Mouse (Mus musculus) adipocyte (in vitro differentiated cells): ENCODE results near the gene Lrrfip1.
A peak's percentile ranks its signal among the peaks of the same experiment; 100 is the strongest.

Experiments used
- DNase-seq: peaks from one replicate; pipeline ENCODE4 v3.0.0-alpha.2; 2016; ENCODE audit warnings: low spot score

The Lrrfip1 gene

DNA sequence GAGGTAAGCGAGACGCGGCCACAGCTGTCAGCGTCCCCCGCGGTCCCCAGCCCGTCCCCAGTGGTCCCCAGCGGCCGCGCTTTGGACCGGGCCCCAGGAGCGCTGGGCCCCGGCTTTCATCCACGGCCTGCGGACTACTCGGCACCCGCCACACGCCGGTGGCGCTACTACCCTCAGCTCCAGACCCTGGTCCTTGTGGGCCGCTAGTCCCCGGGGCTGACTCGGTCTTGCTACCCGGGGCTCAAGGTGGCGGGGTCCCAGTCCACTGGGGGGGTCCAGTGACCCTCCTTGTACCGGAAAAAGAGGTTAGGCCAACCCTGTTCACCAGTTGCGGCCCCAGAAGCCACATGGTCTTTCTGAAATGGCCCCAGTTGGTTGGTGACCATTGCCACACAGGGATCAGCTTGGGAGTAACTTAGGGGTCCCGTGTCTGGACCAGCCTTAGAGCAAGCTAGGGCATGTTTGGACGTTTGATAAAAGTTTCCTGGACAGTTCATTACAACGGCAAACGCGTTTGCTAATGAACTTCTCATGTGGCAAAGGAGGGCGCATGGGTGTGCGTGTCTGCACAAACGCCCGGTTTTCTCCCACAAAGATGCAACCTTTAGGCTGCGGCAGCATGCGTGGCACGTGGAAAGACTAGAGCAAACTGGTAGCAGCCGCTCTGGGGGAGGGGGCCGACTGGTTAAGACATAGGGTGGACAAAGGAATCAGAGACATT, 514 bp downstream of the Lrrfip1 start:
- peak; percentile 45 for DNase-seq

DNA sequence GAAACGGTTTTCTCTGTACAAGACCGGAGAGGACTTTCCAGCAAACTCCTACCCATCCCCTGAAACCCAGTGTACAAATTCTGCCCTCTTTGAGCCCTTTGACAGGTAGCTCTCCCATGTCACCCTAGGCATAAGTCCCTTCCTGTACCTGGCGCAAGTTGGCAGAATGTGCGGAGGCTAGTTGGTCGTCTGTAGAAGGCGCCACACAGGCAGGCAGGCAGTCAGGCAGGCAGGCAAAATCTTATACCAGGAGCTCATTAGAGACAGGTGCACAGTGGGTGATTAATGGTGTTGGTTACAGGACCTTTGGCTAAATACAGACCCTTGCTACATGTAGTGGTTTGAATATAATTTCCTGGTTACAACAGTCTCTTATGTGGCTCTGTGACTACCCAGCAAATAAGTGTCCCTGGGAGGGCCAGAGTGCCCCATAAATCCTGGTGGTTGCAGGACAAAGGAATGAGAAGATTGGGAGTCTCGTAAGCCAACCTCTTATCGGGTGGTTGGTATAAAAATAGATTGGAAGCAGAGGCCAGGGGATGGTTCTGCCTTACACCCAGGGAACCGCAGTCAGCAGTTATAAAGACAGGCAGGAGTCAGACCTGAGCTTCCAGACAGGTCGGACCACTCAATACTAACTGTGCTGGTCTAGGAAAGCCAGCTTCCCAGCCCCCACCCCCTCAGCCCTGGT, 1.5 kb downstream of the Lrrfip1 start:
- no peak for DNase-seq

DNA sequence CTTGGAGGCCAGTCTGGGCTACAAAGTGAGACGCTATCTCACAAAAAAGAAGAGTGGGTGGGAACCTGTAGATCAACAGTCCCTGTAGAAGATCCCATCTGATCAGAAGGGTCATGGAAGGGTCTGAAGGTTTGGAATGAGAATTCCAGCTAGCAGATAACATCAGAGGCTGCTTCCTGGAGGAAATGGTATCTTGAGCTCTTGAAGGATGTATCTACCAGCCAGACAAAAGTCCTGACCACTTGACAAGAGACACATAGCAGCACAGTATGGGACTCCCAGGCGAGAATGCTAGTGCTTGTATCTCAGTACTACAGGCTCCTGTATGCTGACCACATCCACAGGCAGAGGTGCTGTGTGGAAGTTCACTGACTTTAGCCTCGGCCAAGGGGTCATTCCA, 2.6 kb downstream of the Lrrfip1 start:
- DNase-seq, result no peak

- no peak for DNase-seq
These were observed 3.5 kb downstream of the Lrrfip1 start for GRCm38 (mm10) chr1:91001871-91002539.

DNA sequence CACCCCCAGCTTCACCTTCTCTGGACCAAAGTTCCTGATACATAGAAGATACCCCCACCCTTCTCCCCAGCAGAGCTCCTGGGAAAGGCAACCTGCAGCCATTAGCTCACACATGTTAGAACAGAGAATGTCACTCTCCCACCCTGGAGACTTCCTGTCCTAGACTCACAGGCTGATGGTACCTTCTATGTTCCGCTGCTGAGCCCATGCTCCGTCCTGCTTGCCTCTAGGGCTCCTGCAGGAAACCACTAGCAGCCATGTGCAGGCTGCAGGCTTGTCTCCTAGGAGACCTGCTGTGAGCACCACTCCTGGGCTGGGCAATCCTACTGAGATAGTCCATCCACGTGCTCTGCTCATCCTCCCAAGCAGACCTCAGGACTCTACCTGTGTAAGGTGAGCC, 4.1 kb downstream of the Lrrfip1 start:
- no peak for DNase-seq

DNA sequence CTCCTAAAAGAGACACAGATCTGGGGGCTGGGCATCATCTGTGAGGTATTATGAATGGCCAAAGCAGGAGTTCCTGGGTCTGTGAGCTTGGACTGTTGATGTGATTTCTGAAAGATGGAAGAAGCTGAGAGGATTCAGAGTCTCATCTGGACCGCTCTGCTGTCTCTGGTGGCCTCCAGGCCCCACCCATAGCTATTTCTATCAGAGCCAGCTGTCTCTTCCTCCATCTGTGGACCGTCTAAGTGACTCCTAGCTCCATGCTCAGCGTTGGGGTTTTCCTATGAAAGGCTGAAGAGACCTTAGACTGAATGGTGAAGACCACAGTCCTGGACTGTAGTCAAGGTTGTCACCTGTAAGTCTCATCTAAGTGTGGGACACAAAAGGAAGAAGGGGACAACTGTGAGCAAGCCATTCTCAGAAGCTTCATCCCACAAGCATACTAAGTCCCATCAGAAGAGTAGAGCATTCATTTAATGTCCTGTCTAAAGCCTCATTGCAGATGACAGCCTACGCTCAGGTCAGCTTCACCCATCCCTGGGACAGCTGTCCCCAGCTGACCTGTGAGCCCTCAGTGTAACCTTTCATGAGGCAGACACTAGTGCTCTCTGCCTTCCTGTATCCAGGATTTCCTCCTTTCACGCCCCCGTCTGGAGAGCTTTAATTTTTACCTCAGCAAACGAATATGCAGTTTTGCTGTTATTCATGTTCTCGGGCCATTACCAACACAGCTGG, 5.2 kb downstream of the Lrrfip1 start:
- no peak for DNase-seq

- no peak for DNase-seq
These were observed 7.5 kb downstream of the Lrrfip1 start for GRCm38 (mm10) chr1:91006037-91006436.

DNA sequence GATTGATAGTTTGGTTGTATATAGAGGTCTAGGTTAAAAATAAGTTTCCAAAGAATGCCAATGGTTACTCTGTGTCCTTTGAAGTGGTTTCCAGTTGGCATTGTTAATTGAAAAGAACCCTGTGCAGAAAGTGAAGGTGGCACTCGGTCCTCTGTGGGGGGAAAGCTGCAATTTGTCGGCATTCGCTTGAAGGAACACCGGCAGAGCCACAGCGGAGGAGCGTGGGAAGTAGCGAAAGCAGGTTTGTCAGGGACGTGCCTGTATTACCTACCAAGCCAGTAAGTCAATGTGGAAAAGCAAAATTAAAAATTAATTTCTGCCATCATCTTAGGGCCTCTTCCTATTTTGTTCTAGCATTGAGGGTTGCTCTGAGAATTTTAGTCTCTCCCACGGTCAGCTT, 8.2 kb downstream of the Lrrfip1 start:
- no peak for DNase-seq

DNA sequence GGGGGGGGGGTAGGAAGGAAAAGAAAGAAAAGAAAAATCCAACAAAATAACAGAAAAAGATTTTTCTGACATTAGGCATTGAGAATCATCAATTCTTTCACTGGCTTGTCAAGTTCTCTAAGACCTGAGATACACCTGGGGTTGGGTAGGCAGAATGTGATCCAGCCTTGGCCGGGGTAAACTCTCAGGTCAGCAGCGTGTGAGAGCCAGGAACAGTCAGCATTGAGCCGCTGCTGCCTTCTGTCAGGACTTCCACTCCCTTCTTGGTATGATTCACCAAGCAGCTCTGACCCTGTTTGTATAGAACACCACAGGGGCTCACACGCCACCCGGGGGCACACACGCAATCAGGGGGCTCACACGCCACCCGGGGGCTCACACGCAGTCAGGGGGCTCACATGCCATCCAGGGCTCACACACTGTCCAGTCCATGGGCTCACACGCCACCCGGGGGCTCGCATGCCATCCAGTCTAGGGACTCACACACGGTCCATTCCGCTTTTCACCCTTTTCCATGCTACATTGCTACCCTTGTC, 9.7 kb downstream of the Lrrfip1 start:
- DNase-seq, result no peak

GRCm38 (mm10) chr1:91008746-91009145, 10.2 kb downstream of the Lrrfip1 start:
- no peak for DNase-seq

- DNase-seq, result no peak
These were observed 10.7 kb downstream of the Lrrfip1 start for GRCm38 (mm10) chr1:91009266-91009665.

GRCm38 (mm10) chr1:91010216-91010615, 11.7 kb downstream of the Lrrfip1 start:
- DNase-seq, result no peak

- no peak for DNase-seq
These were observed 12.2 kb downstream of the Lrrfip1 start for GRCm38 (mm10) chr1:91010716-91011115.

DNA sequence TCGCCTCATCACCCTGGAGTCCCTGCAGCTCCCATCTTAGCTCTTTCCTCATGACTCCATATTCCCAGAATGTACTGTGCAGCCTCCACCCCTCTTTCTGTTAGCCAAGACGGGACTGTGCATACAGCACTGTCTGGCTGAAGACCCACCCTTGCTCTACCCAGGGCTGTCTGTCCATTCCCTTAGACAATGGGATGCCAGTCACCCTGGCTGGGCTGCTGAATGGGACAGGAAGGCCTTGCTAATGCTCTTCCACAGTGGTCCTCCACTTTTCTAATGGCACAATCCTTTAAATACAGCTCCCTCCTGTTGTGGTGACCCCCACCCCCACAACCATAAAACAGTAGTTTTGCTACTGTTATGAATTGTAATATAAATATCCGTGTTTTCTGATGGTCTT, 12.8 kb downstream of the Lrrfip1 start:
- DNase-seq, result no peak

DNA sequence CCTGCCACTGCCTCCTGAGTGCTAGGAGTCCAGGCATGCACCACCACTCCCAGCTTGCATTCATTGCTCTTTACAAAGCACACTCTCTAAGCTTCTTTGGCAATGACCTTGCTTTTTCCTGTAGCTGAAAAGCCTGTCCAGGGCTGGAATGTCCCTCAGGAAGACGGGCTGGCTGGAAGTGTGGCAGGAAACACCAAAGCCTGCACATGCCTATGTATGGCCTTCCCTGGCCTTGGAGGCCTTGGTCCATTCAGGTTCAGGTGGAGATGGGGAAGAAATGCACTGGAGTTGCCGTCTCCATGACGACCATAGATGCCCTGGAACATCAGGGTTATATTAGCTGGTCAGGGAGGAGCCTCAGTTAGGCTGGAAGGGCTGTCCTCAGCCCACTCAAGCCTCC, 15.3 kb downstream of the Lrrfip1 start:
- DNase-seq, result no peak

DNA sequence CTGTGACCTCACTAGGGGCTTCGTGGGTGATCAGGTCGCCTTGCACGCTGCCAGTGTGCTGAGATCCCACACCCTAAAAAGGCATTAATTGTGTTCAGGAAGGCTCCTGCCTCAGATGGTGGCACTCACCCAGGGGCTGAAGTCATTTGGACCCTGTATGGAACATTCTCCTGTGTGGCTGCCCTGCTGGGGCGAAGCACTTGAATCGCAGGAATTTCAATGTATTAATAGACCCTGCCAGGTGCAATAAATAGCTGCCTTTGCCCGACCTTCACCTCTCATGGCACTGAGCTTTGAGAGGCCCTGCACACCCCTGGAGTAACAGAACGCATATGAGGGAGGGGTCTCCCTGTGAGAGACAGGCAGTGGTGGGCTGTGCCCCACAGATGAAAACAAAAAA, 17.0 kb downstream of the Lrrfip1 start:
- DNase-seq, result no peak

DNA sequence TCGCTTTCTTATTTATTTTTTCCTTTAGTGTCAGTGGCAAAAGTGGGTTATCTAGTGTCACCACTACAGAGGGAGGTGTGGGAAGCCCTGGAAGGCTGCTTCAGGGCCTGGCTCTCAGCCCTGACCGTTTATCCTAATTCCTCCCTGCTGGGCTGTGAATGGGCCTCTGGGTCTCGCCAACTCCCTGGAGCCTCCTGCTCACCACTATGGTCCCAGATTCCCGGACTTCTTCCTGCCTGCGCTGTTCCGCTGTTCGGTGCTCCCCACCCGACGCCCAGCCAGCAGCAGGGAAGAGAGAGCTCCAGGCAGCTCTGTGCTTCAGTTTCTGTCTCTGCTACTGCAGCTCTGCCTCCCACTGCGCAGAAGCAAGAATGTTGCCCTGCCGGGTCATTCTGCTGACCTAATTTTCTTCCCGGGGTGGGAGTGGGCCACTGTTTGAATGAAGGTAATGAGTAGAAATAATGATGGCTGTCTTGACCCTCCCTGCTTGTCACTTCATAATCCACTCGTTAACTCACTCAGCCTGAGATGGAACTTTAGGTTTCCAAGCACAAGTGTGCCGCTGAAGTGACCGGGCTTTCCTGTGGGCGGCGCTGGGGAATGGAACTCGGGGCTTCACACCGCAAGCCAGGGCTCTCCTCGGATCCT, 18.7 kb downstream of the Lrrfip1 start:
- peak; percentile 49 for DNase-seq

DNA sequence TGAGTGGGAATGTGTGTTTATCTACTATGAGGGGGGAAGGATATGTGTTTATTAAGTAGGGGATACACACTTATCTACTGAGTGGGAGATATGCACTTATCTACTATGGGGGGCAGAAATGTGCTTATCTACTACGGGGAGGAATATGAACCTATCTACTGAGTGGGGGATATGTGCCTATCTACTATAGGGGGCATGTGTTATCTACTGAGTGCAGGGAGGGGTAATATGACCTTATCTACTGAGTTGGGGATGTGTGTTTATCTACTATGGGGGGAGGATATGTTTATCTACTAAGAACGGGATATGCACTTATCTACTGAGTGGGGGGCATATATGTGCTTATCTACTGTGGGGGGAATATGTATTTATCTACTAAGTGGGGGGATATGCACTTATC, 20.8 kb downstream of the Lrrfip1 start:
- DNase-seq, result no peak

- no peak for DNase-seq
These were observed 22.8 kb downstream of the Lrrfip1 start for GRCm38 (mm10) chr1:91021304-91021703.

- no peak for DNase-seq
These were observed 23.8 kb downstream of the Lrrfip1 start for GRCm38 (mm10) chr1:91022157-91022895.

DNA sequence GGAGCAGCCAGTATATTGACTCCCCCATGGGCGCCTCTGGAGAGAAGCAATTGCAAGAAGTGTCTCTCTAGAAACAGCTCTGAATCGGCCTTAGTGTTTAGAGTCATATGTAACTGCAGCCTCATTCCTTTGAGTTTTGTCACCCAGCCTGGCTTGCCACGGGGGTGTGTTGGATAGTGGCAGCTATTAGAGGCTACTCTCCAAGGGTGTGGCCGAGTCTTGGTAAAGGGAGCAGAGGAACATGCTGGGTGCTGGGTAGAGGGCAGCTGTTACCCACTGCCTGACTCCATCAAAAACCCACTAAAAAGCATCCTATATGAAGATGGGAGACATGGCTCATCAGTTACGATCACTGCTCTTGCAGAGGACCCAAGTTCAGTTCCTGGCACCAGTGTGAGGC, 24.7 kb downstream of the Lrrfip1 start:
- peak; percentile 20 for DNase-seq
